Mouse (Mus musculus) kidney, postnatal 0 days (tissue): ENCODE results near the gene Lfng. TPM values are rescaled to one million over a fixed set of nuclear protein-coding genes. Genes with fewer than 3 reads are reported as not detected.

ENCODE experiments used
- ATAC-seq: fragments of 200-750 bp; cut with Nextera tagmentation; replicated peaks from 2 replicates; pipeline ENCODE4 v1.8.0; 2017; ENCODE audit warnings: low read depth, moderate number of reproducible peaks, moderate TSS enrichment, moderate library complexity; ENCODE audit not compliant: low FRiP score
- DNase-seq: peaks from one replicate; pipeline ENCODE4 v3.0.0-alpha.2; 2016; ENCODE audit warnings: low spot score
- H3K27ac ChIP-seq: fragments of 300-500 bp; sonication (generic); 2 replicates; pipeline ENCODE4 v1.5.1; 2014; ENCODE audit warnings: mild to moderate bottlenecking
- H3K27me3 ChIP-seq: fragments of 300-500 bp; sonication (generic); 2 replicates; pipeline ENCODE4 v1.6.1; 2014; ENCODE audit warnings: low read length, mixed read lengths; ENCODE audit not compliant: insufficient read depth
- H3K36me3 ChIP-seq: fragments of 300-500 bp; sonication (generic); 2 replicates; pipeline ENCODE4 v1.6.1; 2014; ENCODE audit warnings: low read length, mixed read lengths; ENCODE audit not compliant: insufficient read depth
- H3K4me1 ChIP-seq: fragments of 300-500 bp; sonication (generic); replicated peaks from 2 replicates; pipeline ENCODE4 v1.6.1; 2014; ENCODE audit warnings: antibody characterized with exemption, low read length, mixed read lengths; ENCODE audit not compliant: insufficient read depth
- H3K4me2 ChIP-seq: fragments of 300-500 bp; sonication (generic); 2 replicates; pipeline ENCODE4 v1.6.1; 2014; ENCODE audit warnings: mild to moderate bottlenecking, low read length, moderate library complexity, mixed read lengths
- H3K4me3 ChIP-seq: fragments of 300-500 bp; sonication (generic); replicated peaks from 2 replicates; pipeline ENCODE4 v1.5.1; 2014; ENCODE audit warnings: low read depth, low read length
- H3K9ac ChIP-seq: fragments of 300-500 bp; sonication (generic); 2 replicates; pipeline ENCODE4 v1.6.1; 2014; ENCODE audit warnings: low read depth, low read length
- H3K9me3 ChIP-seq: fragments of 300-500 bp; sonication (generic); replicated peaks from 2 replicates; pipeline ENCODE4 v1.6.1; 2016; ENCODE audit warnings: low read length, inconsistent platforms, mixed read lengths
- CTCF ChIP-seq: IDR thresholded peaks from 2 replicates; pipeline ENCODE4 v1.5.1; 2016; ENCODE audit warnings: antibody characterized with exemption, low read depth, mild to moderate bottlenecking, moderate library complexity
- WGBS: fragments of 180-500 bp; shearing (Covaris S2); extraction: QIAGEN DNeasy Blood & Tissue Kit; methylation state at CpG from one replicate; pipeline ENCODE4 v1.1.7; 2014; 5-methylcytosine and 5-hydroxymethylcytosine counted together
- polyA plus RNA-seq: library from polyadenylated mRNA; unstranded; fragments of >200 nt; fragmentation: Nextera tagmentation; extraction: Ambion mirVana; gene quantifications from 2 replicates; pipeline ENCODE4 v1.2.1, GENCODE M21; 2015

Gene Lfng
- polyA plus RNA-seq, 1 experiment from 2014 or later: 28.8 TPM

- ATAC-seq: no peak
- H3K27me3 ChIP-seq: no peaks in the 10 kb centered on the region
- no peak overlapping the region for H3K9ac ChIP-seq
- H3K27ac ChIP-seq: no peak overlapping the region
- no peak for TF ChIP-seq CTCF
- no peak overlapping the region for H3K4me3 ChIP-seq
- no peaks in the 10 kb centered on the region for H3K9me3 ChIP-seq
- no peak overlapping the region for H3K4me2 ChIP-seq
- WGBS: 79% methylated on average over 4 of the region's 4 CpGs
- H3K36me3 ChIP-seq: no peaks in the 10 kb centered on the region
- H3K4me1 ChIP-seq: peaks cover 7% of the 10 kb centered on the region; the same call in 1 of the 2 replicates
- DNase-seq: no peak
These were observed 9.3 kb upstream of the Lfng start for GRCm38 (mm10) chr5:140597787-140598186.

DNA sequence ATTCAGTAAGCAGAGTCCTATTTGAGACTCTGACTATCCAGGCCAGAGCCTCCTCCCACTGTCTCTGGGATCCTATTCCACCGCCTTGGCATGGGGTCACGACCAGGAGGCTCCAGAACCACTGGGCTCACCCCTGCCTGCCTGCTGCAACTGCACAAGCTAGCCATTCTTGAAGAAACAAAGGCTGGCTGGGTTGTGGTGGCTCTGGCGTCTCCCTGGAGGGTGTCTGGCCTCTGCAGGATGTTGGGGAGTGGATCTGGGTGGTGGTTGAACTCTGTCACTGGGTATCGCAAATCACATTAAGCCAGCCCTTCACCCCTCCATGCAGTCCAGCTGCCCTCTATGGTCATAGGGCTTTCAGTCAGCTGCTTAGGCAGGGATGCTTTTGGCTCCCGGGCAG, 7.2 kb upstream of the Lfng start:
- WGBS: 21% methylated on average over 5 of the region's 5 CpGs
- H3K36me3 ChIP-seq: no peaks in the 10 kb centered on the region
- DNase-seq (no peak), ATAC-seq (no peak)
- H3K4me2 ChIP-seq: no peak overlapping the region
- H3K27ac ChIP-seq: 0 out of 2 replicates have a peak overlapping the region, but pooled peaks have one; percentile 52
- no peak overlapping the region for H3K4me3 ChIP-seq
- H3K27me3 ChIP-seq: no peaks in the 10 kb centered on the region
- no peak for TF ChIP-seq CTCF
- peaks cover 14% of the 10 kb centered on the region for H3K4me1 ChIP-seq
- no peak overlapping the region for H3K9ac ChIP-seq
- H3K9me3 ChIP-seq: no peaks in the 10 kb centered on the region

DNA sequence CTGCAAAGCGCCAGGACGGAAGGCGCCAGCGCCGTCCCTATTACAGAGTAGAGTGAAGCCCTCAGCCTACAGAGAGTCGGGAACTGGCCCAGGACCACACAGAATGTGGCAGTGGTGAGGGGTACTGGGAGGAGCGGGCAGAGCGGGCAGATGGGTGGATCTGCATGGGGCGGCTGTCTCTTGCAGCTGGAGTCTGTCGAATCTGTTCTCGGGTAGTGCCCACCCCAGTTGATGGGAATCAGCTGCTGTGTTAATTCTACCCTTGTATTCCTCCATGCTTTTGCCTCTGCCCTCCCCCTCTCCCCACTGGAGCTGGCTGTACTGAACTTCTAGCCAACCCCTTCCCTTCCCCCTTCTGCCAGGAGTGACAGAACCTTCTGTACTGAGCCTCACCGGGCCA, 5.4 kb upstream of the Lfng start:
- WGBS: 58% methylated on average over 12 of the region's 12 CpGs
- DNase-seq (peak; percentile 53), ATAC-seq (no peak)
- Histone ChIP-seq H3K36me3 (no peaks in the 10 kb centered on the region), H3K4me3 (no peak overlapping the region), H3K4me1 (peaks cover 24% of the 10 kb centered on the region), H3K9ac (no peak overlapping the region), H3K27me3 (no peaks in the 10 kb centered on the region), H3K4me2 (no peak overlapping the region), H3K27ac (no peak overlapping the region), H3K9me3 (no peaks in the 10 kb centered on the region)
- TF ChIP-seq CTCF: no peak

DNA sequence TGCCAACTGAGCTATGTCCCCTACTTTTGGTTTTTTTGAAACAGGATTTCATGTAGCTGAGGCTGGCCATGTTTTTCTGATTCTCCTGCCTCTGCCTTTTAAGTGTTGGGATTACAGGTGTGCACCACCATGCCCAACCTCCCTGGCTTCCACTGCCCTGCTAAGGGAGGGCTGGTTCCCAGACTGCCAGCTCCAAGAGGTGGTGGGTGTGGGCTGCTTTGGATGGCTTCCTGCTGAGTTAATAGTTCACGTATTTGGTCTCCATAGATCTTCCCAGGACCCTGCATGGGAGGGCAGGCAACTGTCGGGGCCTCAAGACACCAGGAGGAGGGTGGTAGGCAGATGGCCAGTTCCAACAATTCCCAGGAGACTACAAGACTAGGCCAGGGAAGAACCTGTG, 4.6 kb upstream of the Lfng start:
- peaks cover 24% of the 10 kb centered on the region for H3K4me1 ChIP-seq
- H3K27ac ChIP-seq: 0 out of 2 replicates have a peak overlapping the region, but pooled peaks have one; percentile 31

GRCm38 (mm10) chr5:140604386-140604785, 2.7 kb upstream of the Lfng start:
- 34% methylated on average over 8 of the region's 8 CpGs for WGBS
- Histone ChIP-seq H3K4me1 (peaks cover 34% of the 10 kb centered on the region), H3K4me2 (no peak overlapping the region), H3K4me3 (no peak overlapping the region), H3K27me3 (no peaks in the 10 kb centered on the region), H3K27ac (no peak overlapping the region), H3K36me3 (no peaks in the 10 kb centered on the region), H3K9ac (no peak overlapping the region), H3K9me3 (no peaks in the 10 kb centered on the region)
- ATAC-seq (no peak), DNase-seq (peak; percentile 81)
- peak; percentile 27; the same call in 1 of the 2 replicates for TF ChIP-seq CTCF

More for the DNA sequence above, 4.6 kb upstream of the Lfng start:
- H3K27me3 ChIP-seq: no peaks in the 10 kb centered on the region
- H3K4me3 ChIP-seq: no peak overlapping the region
- no peak for ATAC-seq
- H3K9ac ChIP-seq: no peak overlapping the region
- H3K9me3 ChIP-seq: no peaks in the 10 kb centered on the region
- no peak for DNase-seq
- H3K36me3 ChIP-seq: no peaks in the 10 kb centered on the region
- H3K4me2 ChIP-seq: no peak overlapping the region
- WGBS: 20% methylated on average over 2 of the region's 2 CpGs
- TF ChIP-seq CTCF: no peak

DNA sequence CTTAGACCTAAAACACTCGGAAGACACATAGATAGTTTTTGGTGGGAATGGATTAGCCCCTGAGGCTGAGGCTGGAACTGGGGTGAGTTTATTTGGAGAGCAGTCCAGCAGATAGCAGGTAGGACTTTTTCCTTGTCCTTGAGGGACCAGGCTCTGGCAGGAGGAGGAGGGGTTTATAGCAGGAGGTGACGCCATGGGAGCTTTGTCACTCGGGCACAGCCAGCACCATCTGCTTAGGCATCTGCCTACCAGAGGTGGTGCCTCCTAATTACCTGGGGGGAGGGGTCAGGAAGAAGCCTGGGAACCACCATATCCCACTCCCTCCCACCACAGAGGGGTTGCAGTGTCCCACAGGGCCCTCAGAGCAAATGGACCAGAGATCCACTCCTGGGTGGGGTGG, 1.9 kb upstream of the Lfng start:
- H3K4me2 ChIP-seq: no peak overlapping the region
- H3K4me1 ChIP-seq: peaks cover 42% of the 10 kb centered on the region
- WGBS: 37% methylated on average over 3 of the region's 3 CpGs
- H3K27me3 ChIP-seq: no peaks in the 10 kb centered on the region
- no peaks in the 10 kb centered on the region for H3K36me3 ChIP-seq
- H3K9me3 ChIP-seq: no peaks in the 10 kb centered on the region
- H3K27ac ChIP-seq: no peak overlapping the region
- no peak overlapping the region for H3K9ac ChIP-seq
- no peak for TF ChIP-seq CTCF
- no peak for DNase-seq
- no peak overlapping the region for H3K4me3 ChIP-seq
- no peak for ATAC-seq

- Histone ChIP-seq H3K9me3 (no peaks in the 10 kb centered on the region), H3K27me3 (no peaks in the 10 kb centered on the region), H3K4me1 (peaks cover 54% of the 10 kb centered on the region), H3K4me2 (peak overlapping the region; percentile 81), H3K4me3 (peak overlapping the region; percentile 62), H3K36me3 (no peaks in the 10 kb centered on the region), H3K9ac (0 out of 2 replicates have a peak overlapping the region, but pooled peaks have one; percentile 8), H3K27ac (peak overlapping the region; percentile 77)
- DNase-seq (peak; percentile 76), ATAC-seq (peak; percentile 7; the same call in 1 of the 2 replicates)
- TF ChIP-seq CTCF: no peak
- WGBS: under 1% methylated on average over 23 of the region's 23 CpGs
These were observed 734 bp upstream of the Lfng start for GRCm38 (mm10) chr5:140606386-140606785.
